9 mouse cellular contexts compared by ENCODE assay signal in the genomic region with DNA sequence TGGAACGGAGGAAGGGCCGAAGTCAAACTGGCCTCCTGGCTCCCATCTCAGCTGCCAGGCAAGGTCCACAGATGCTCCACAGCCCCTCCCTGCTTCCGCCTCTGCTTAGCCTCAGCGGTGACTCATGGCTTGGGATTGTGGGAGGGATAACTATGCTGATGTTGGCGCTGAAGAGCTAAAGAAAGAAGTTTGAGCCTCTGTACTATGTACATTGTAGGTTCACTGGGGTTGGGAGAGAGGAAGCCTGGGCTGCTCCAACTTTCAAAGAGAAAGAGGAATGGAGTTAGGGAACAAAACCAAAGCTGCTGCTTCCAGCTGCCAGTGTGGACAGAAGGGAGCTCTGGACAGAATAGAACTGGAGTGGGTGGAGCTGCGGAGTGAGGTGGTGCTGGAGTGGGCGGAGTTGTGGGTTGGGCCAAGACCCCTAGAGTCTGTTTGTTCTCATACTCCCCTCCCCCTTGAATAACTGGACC. TPM values are rescaled to one million over a fixed set of nuclear protein-coding genes. Genes with fewer than 3 reads are reported as not detected.
DNase-seq lines count a peak whose midpoint lies in the region; ATAC-seq lines count a peak whose summit lies in the region.
"Had no signal": no experiment of that assay in that cellular context is flagged by ENCODE, and none has a peak within 500 bp of the region (broad histone marks: within the 10 kb centered on the region; RNA-seq: fewer than 3 reads in every experiment).

No protein-coding gene starts in this region.

- no peak overlapping the region; the same call in 1 of the 2 replicates for H3K4me3 ChIP-seq in midbrain, embryonic 10.5 days
- no peak overlapping the region for H3K4me3 ChIP-seq in midbrain, embryonic 14.5 days (replicated peaks; ENCODE audit: low read depth, low read length)
- no peak overlapping the region for H3K4me3 ChIP-seq in embryonic facial prominence, embryonic 15.5 days (replicated peaks)
- no peak overlapping the region for H3K4me3 ChIP-seq in limb, embryonic 15.5 days
- no peak overlapping the region for H3K4me3 ChIP-seq in stomach, embryonic 14.5 days (ENCODE audit: low read depth, low read length)

- 35% methylated on average over 7 of the region's 7 CpGs for WGBS in midbrain, embryonic 10.5 days
- WGBS in midbrain, embryonic 14.5 days: 34% methylated on average over 7 of the region's 7 CpGs
- WGBS in embryonic facial prominence, embryonic 15.5 days: 23% methylated on average over 7 of the region's 7 CpGs
- WGBS in limb, embryonic 15.5 days: 14% methylated on average over 7 of the region's 7 CpGs
- 9% methylated on average over 7 of the region's 7 CpGs for WGBS in stomach, embryonic 14.5 days

- DNase-seq in midbrain, embryonic 10.5 days (ENCODE audit: low spot score): peak; percentile 46
- no peak for DNase-seq in midbrain, embryonic 14.5 days
- peak; percentile 61 for DNase-seq in heart, postnatal 4 days
- DNase-seq in layer of hippocampus, postnatal 14 days (ENCODE audit: low spot score in 2 of 2): no peak
- no peak for DNase-seq in cerebellum, adult 11-12 months

- no peak overlapping the region for H3K4me2 ChIP-seq in midbrain, embryonic 14.5 days (ENCODE audit: low read length)
- peak overlapping the region; percentile 17; the same call in 1 of the 2 replicates for H3K4me2 ChIP-seq in embryonic facial prominence, embryonic 15.5 days (replicated peaks)
- peak overlapping the region; percentile 24 for H3K4me2 ChIP-seq in limb, embryonic 15.5 days
- H3K4me2 ChIP-seq in stomach, embryonic 14.5 days (replicated peaks; ENCODE audit: low read depth, low read length): peak overlapping the region; percentile 27

- peaks cover 18% of the 10 kb centered on the region for H3K4me1 ChIP-seq in midbrain, embryonic 10.5 days
- H3K4me1 ChIP-seq in midbrain, embryonic 14.5 days (ENCODE audit: control insufficient read depth, insufficient read depth, low read length): no peaks in the 10 kb centered on the region
- H3K4me1 ChIP-seq in embryonic facial prominence, embryonic 15.5 days: peaks cover 9% of the 10 kb centered on the region
- peaks cover 15% of the 10 kb centered on the region for H3K4me1 ChIP-seq in limb, embryonic 15.5 days
- H3K4me1 ChIP-seq in stomach, embryonic 14.5 days (ENCODE audit: control insufficient read depth, insufficient read depth, low read length): no peaks in the 10 kb centered on the region

- ATAC-seq in midbrain, embryonic 14.5 days (ENCODE audit: low FRiP score, low TSS enrichment): no peak
- ATAC-seq in embryonic facial prominence, embryonic 15.5 days (ENCODE audit: insufficient number of reproducible peaks, low FRiP score, low TSS enrichment, low read depth): peak; percentile 83
- ATAC-seq in limb, embryonic 15.5 days (ENCODE audit: insufficient number of reproducible peaks, low FRiP score, low TSS enrichment, low read depth): peak; percentile 88
- peak; percentile 92 for ATAC-seq in stomach, embryonic 14.5 days (ENCODE audit: insufficient number of reproducible peaks, insufficient read depth, low FRiP score, low read depth)

- no peak overlapping the region for H3K9ac ChIP-seq in midbrain, embryonic 14.5 days (replicated peaks; ENCODE audit: low read length)
- H3K9ac ChIP-seq in embryonic facial prominence, embryonic 15.5 days: no peak overlapping the region
- no peak overlapping the region for H3K9ac ChIP-seq in limb, embryonic 15.5 days
- H3K9ac ChIP-seq in stomach, embryonic 14.5 days (replicated peaks; ENCODE audit: low read depth, low read length): no peak overlapping the region

- peaks cover under 1% of the 10 kb centered on the region; the same call in 1 of the 2 replicates for H3K27me3 ChIP-seq in midbrain, embryonic 10.5 days (ENCODE audit: low read depth, poor library complexity, severe bottlenecking)
- no peaks in the 10 kb centered on the region for H3K27me3 ChIP-seq in midbrain, embryonic 14.5 days (ENCODE audit: control insufficient read depth, insufficient read depth, low read length)
- H3K27me3 ChIP-seq in embryonic facial prominence, embryonic 15.5 days: no peaks in the 10 kb centered on the region
- H3K27me3 ChIP-seq in limb, embryonic 15.5 days: 0 out of 2 replicates have a peak, but pooled peaks cover 5% of the 10 kb centered on the region
- no peaks in the 10 kb centered on the region for H3K27me3 ChIP-seq in stomach, embryonic 14.5 days (ENCODE audit: control insufficient read depth, insufficient read depth, low read length)

- H3K36me3 ChIP-seq in midbrain, embryonic 10.5 days: no peaks in the 10 kb centered on the region
- no peaks in the 10 kb centered on the region for H3K36me3 ChIP-seq in midbrain, embryonic 14.5 days (ENCODE audit: control insufficient read depth, insufficient read depth, low read length)
- H3K36me3 ChIP-seq in embryonic facial prominence, embryonic 15.5 days: no peaks in the 10 kb centered on the region
- H3K36me3 ChIP-seq in limb, embryonic 15.5 days: no peaks in the 10 kb centered on the region
- no peaks in the 10 kb centered on the region for H3K36me3 ChIP-seq in stomach, embryonic 14.5 days (ENCODE audit: control insufficient read depth, insufficient read depth, low read length)

- no peaks in the 10 kb centered on the region for H3K9me3 ChIP-seq in midbrain, embryonic 10.5 days (replicated peaks)
- no peaks in the 10 kb centered on the region for H3K9me3 ChIP-seq in midbrain, embryonic 14.5 days (ENCODE audit: control insufficient read depth, low read length)
- no peaks in the 10 kb centered on the region for H3K9me3 ChIP-seq in embryonic facial prominence, embryonic 15.5 days (replicated peaks)
- no peaks in the 10 kb centered on the region for H3K9me3 ChIP-seq in limb, embryonic 15.5 days
- no peaks in the 10 kb centered on the region for H3K9me3 ChIP-seq in stomach, embryonic 14.5 days (ENCODE audit: control insufficient read depth, low read depth, low read length)

- peak overlapping the region; percentile 69 for H3K27ac ChIP-seq in midbrain, embryonic 10.5 days (replicated peaks)
- H3K27ac ChIP-seq in midbrain, embryonic 14.5 days (replicated peaks; ENCODE audit: low read depth, low read length): no peak overlapping the region
- peak overlapping the region; percentile 17; the same call in 1 of the 2 replicates for H3K27ac ChIP-seq in embryonic facial prominence, embryonic 15.5 days (replicated peaks)
- peak overlapping the region; percentile 67 for H3K27ac ChIP-seq in limb, embryonic 15.5 days
- H3K27ac ChIP-seq in stomach, embryonic 14.5 days (ENCODE audit: low read length): peak overlapping the region; percentile 52; the same call in 1 of the 2 replicates

RNA-seq across cellular contexts. Expression of gene Kcnf1, which starts 7.7 kb away (rescaled TPM):
- 0.33 and 0.71 TPM in 2 replicates for polyA plus RNA-seq in midbrain, embryonic 10.5 days (2016; fragmentation: Nextera tagmentation; extraction: Ambion mirVana)
- polyA plus RNA-seq in midbrain, embryonic 14.5 days (2014; fragmentation: Nextera tagmentation; extraction: Ambion mirVana): 2.1 and 2.3 TPM in 2 replicates
- polyA plus RNA-seq in embryonic facial prominence, embryonic 15.5 days (2015; fragmentation: Nextera tagmentation; extraction: Ambion mirVana): 0.92 and 0.94 TPM in 2 replicates
- total RNA-seq in heart, postnatal 4 days (2021): under 1 TPM; 0.33 to 0.47 TPM
- polyA plus RNA-seq in limb, embryonic 15.5 days (2015; fragmentation: Nextera tagmentation; extraction: Ambion mirVana): 0.60 and 0.76 TPM in 2 replicates
- polyA plus RNA-seq in stomach, embryonic 14.5 days (2014; fragmentation: Nextera tagmentation; extraction: Ambion mirVana): 0.38 and 0.43 TPM in 2 replicates
- 10 to 100 TPM; 23.6 to 27.9 TPM for total RNA-seq in layer of hippocampus, postnatal 14 days (2021)
- total RNA-seq: hematopoietic stem cell, adult 5-6 weeks had no signal

Comparison
In these comparisons a context has a peak if more than half of its experiments do, and no peak if none do; other contexts are left out.
1. DNase-seq: peak in midbrain, embryonic 10.5 days (single experiment) and heart, postnatal 4 days (single experiment); none in midbrain, embryonic 14.5 days (single experiment), layer of hippocampus, postnatal 14 days (0 of 2) and cerebellum, adult 11-12 months (single experiment).